Comparison of ENCODE assay signal across 15 mouse cellular contexts in the genomic region with DNA sequence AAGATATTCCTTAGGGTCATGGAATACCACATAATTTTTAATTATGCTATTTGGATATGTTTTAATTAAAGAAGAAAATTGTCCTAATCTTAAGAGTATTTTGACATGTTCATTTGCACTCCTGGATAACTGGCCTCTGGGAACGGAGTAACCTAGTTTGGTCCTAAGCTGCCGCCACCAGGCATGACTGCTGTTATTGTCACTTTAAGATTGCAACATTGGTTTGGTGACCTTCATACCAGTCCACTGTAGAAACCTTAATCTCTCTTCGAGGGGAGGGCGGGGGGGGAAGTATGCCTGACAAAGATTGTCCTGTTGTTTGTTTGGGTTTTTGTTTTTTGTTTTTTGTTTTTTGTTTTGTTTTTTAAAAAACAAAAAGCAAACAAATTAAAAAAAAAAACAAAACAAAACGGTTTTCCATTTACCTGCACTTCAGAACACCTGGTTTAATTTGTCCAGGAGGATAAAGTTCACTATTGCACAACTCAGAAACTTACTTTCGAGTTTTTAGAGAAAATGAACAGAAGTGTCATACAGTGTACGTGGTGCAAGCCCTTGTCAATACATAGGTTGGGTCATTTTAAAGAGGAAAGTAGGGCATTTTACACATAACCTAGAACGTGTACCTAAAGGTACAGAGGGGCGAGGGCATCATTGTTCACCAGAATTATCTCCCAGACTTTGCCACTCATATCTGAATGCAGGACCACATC. TPM values are rescaled to one million over a fixed set of nuclear protein-coding genes. Genes with fewer than 3 reads are reported as not detected.
DNase-seq lines count a peak whose midpoint lies in the region; ATAC-seq and TF ChIP-seq lines count a peak whose summit lies in the region.
"Had no signal": no experiment of that assay in that cellular context is flagged by ENCODE, and none has a peak within 500 bp of the region (broad histone marks: within the 10 kb centered on the region; RNA-seq: fewer than 3 reads in every experiment).

No protein-coding gene starts in this region.

- peaks cover 30% of the 10 kb centered on the region for H3K4me1 ChIP-seq in kidney, adult 2 months (ENCODE audit: control insufficient read depth, insufficient read depth, low read length)
- 0 out of 2 replicates have a peak, but pooled peaks cover 8% of the 10 kb centered on the region for H3K4me1 ChIP-seq in liver, embryonic 15.5 days (replicated peaks)
- no peaks in the 10 kb centered on the region for H3K4me1 ChIP-seq in midbrain, embryonic 14.5 days (ENCODE audit: control insufficient read depth, insufficient read depth, low read length)
- H3K4me1 ChIP-seq: embryonic facial prominence, embryonic 12.5 days; forebrain, embryonic 15.5 days; hindbrain, embryonic 12.5 days; limb, embryonic 12.5 days; neural tube, embryonic 12.5 days; stomach, embryonic 15.5 days had no signal

- peak; percentile 60 for DNase-seq in kidney, adult 2 months
- DNase-seq in kidney, postnatal 10 days: no peak
- DNase-seq in adrenal gland, adult 8-10 months: peak; percentile 18
- DNase-seq in adrenal gland, postnatal 10 days: peak; percentile 30
- no peak for DNase-seq in midbrain, embryonic 14.5 days
- DNase-seq in right cerebral cortex, postnatal 4 days: no peak
- DNase-seq: cerebellum, adult 9-10 months; thymus, adult 2 months had no signal

- no peaks in the 10 kb centered on the region for H3K9me3 ChIP-seq in liver, embryonic 15.5 days (replicated peaks)
- H3K9me3 ChIP-seq in midbrain, embryonic 14.5 days (ENCODE audit: control insufficient read depth, low read length): no peaks in the 10 kb centered on the region
- H3K9me3 ChIP-seq: embryonic facial prominence, embryonic 12.5 days; forebrain, embryonic 15.5 days; hindbrain, embryonic 12.5 days; limb, embryonic 12.5 days; neural tube, embryonic 12.5 days; stomach, embryonic 15.5 days had no signal

- H3K27ac ChIP-seq in kidney, adult 2 months (ENCODE audit: insufficient read depth, low read depth, low read length): peak overlapping the region; percentile 76
- H3K27ac ChIP-seq in liver, embryonic 15.5 days (replicated peaks): peak overlapping the region; percentile 24; the same call in 1 of the 2 replicates
- no peak overlapping the region for H3K27ac ChIP-seq in midbrain, embryonic 14.5 days (replicated peaks; ENCODE audit: low read depth, low read length)
- H3K27ac ChIP-seq: embryonic facial prominence, embryonic 12.5 days; forebrain, embryonic 15.5 days; hindbrain, embryonic 12.5 days; limb, embryonic 12.5 days; neural tube, embryonic 12.5 days; stomach, embryonic 15.5 days had no signal

- no peak for TF ChIP-seq CTCF in kidney, adult 2 months (conservative IDR thresholded peaks at IDR 0.05; ENCODE audit: insufficient read depth, insufficient read length, low read depth, low read length)

- H3K36me3 ChIP-seq in kidney, adult 2 months (ENCODE audit: control insufficient read depth, insufficient read depth, low read length): no peaks in the 10 kb centered on the region; the same call in 1 of the 2 replicates
- H3K36me3 ChIP-seq in liver, embryonic 15.5 days (replicated peaks): no peaks in the 10 kb centered on the region
- H3K36me3 ChIP-seq in midbrain, embryonic 14.5 days (ENCODE audit: control insufficient read depth, insufficient read depth, low read length): no peaks in the 10 kb centered on the region
- H3K36me3 ChIP-seq: embryonic facial prominence, embryonic 12.5 days; forebrain, embryonic 15.5 days; hindbrain, embryonic 12.5 days; limb, embryonic 12.5 days; neural tube, embryonic 12.5 days; stomach, embryonic 15.5 days had no signal

- TF ChIP-seq POLR2A in kidney, adult 2 months (IDR thresholded peaks at IDR 0.05; ENCODE audit: low read depth, low read length): no peak

- WGBS in kidney, adult 2 months: 58% methylated on average over 9 of the region's 9 CpGs
- 52% methylated on average over 9 of the region's 9 CpGs for WGBS in liver, embryonic 15.5 days (ENCODE audit: insufficient replicate concordance)
- 86% methylated on average over 9 of the region's 9 CpGs for WGBS in midbrain, embryonic 14.5 days

- peak; percentile 62 for ATAC-seq in liver, embryonic 15.5 days (ENCODE audit: insufficient read depth)
- no peak for ATAC-seq in midbrain, embryonic 14.5 days (ENCODE audit: low FRiP score, low TSS enrichment)
- ATAC-seq: forebrain, embryonic 15.5 days had no signal

- H3K4me3 ChIP-seq in kidney, adult 2 months (ENCODE audit: insufficient read depth, low read depth, low read length): no peak overlapping the region
- no peak overlapping the region for H3K4me3 ChIP-seq in liver, embryonic 15.5 days (replicated peaks)
- no peak overlapping the region for H3K4me3 ChIP-seq in midbrain, embryonic 14.5 days (replicated peaks; ENCODE audit: low read depth, low read length)
- H3K4me3 ChIP-seq: embryonic facial prominence, embryonic 12.5 days; forebrain, embryonic 15.5 days; hindbrain, embryonic 12.5 days; limb, embryonic 12.5 days; neural tube, embryonic 12.5 days; stomach, embryonic 15.5 days had no signal

- no peaks in the 10 kb centered on the region for H3K27me3 ChIP-seq in kidney, adult 2 months (replicated peaks; ENCODE audit: control insufficient read depth, insufficient read depth, low read length)
- H3K27me3 ChIP-seq in liver, embryonic 15.5 days: no peaks in the 10 kb centered on the region
- no peaks in the 10 kb centered on the region for H3K27me3 ChIP-seq in midbrain, embryonic 14.5 days (ENCODE audit: control insufficient read depth, insufficient read depth, low read length)
- H3K27me3 ChIP-seq: embryonic facial prominence, embryonic 12.5 days; forebrain, embryonic 15.5 days; hindbrain, embryonic 12.5 days; limb, embryonic 12.5 days; neural tube, embryonic 12.5 days; stomach, embryonic 15.5 days had no signal

- no peak overlapping the region for H3K4me2 ChIP-seq in liver, embryonic 15.5 days
- no peak overlapping the region for H3K4me2 ChIP-seq in midbrain, embryonic 14.5 days (ENCODE audit: low read length)
- H3K4me2 ChIP-seq: embryonic facial prominence, embryonic 12.5 days; forebrain, embryonic 15.5 days; hindbrain, embryonic 12.5 days; limb, embryonic 12.5 days; neural tube, embryonic 12.5 days; stomach, embryonic 15.5 days had no signal

- no peak overlapping the region for H3K9ac ChIP-seq in liver, embryonic 15.5 days
- H3K9ac ChIP-seq in midbrain, embryonic 14.5 days (replicated peaks; ENCODE audit: low read length): no peak overlapping the region
- H3K9ac ChIP-seq: embryonic facial prominence, embryonic 12.5 days; forebrain, embryonic 15.5 days; hindbrain, embryonic 12.5 days; limb, embryonic 12.5 days; neural tube, embryonic 12.5 days; stomach, embryonic 15.5 days had no signal

RNA-seq across cellular contexts. Expression of gene Thrb, which starts 38.0 kb away (rescaled TPM):
- 11.2 and 12.8 TPM in 2 replicates for polyA plus RNA-seq in kidney, adult 2 months (2012; rRNA removed)
- 10 to 100 TPM; 36.3 to 86.4 (median 64.4) TPM for total RNA-seq in adrenal gland, adult 8-10 months (2022)
- 10 to 100 TPM; 33.8 to 35.0 TPM for total RNA-seq in adrenal gland, postnatal 10 days (2021)
- 2.1 and 3.9 TPM in 2 replicates for polyA plus RNA-seq in liver, embryonic 15.5 days (2015; fragmentation: Nextera tagmentation; extraction: Ambion mirVana)
- polyA plus RNA-seq in midbrain, embryonic 14.5 days (2014; fragmentation: Nextera tagmentation; extraction: Ambion mirVana): 0.96 and 1.8 TPM in 2 replicates

Comparison
In these comparisons a context has a peak if more than half of its experiments do, and no peak if none do; other contexts are left out.
1. DNase-seq: peak in kidney, adult 2 months (single experiment), adrenal gland, adult 8-10 months (single experiment) and adrenal gland, postnatal 10 days (single experiment); none in kidney, postnatal 10 days (single experiment), midbrain, embryonic 14.5 days (single experiment) and right cerebral cortex, postnatal 4 days (single experiment).